Mouse (Mus musculus): ENCODE measurements around the gene Mbd4. TPM values are rescaled to one million over a fixed set of nuclear protein-coding genes. Genes with fewer than 3 reads are reported as not detected.

The Mbd4 gene
- total and polyA plus RNA-seq, 2 experiments from 2014 or later, result 5.2 to 5.8 TPM

GRCm38 (mm10) chr6:115896346-115896745 lies 43.2 kb upstream of the Mbd4 start:
- no peak overlapping the region for H3K27ac ChIP-seq (ENCODE audit: low read depth, low read length)
- H3K36me3 ChIP-seq (ENCODE audit: insufficient read depth, low read length), result peaks cover 29% of the 10 kb centered on the region; the same call in 1 of the 2 replicates
- no peak overlapping the region for H3K4me2 ChIP-seq (ENCODE audit: low read depth, low read length, poor library complexity, severe bottlenecking)
- no peak overlapping the region for H3K4me3 ChIP-seq (ENCODE audit: low read depth, low read length)
- ATAC-seq (ENCODE audit: low FRiP score) (no peak), DNase-seq (ENCODE audit: low spot score) (no peak)
- no peak overlapping the region for H3K9ac ChIP-seq (replicated peaks; ENCODE audit: low read length, poor library complexity, severe bottlenecking)
- no peak for TF ChIP-seq CTCF (IDR thresholded peaks at IDR 0.05)
- no peaks in the 10 kb centered on the region for H3K9me3 ChIP-seq (ENCODE audit: low read length)
- H3K4me1 ChIP-seq (ENCODE audit: insufficient read depth, low read length), result no peaks in the 10 kb centered on the region
- H3K27me3 ChIP-seq (ENCODE audit: insufficient read depth, low read length), result no peaks in the 10 kb centered on the region
- 59% methylated on average over 1 of the region's 1 CpGs for WGBS

DNA sequence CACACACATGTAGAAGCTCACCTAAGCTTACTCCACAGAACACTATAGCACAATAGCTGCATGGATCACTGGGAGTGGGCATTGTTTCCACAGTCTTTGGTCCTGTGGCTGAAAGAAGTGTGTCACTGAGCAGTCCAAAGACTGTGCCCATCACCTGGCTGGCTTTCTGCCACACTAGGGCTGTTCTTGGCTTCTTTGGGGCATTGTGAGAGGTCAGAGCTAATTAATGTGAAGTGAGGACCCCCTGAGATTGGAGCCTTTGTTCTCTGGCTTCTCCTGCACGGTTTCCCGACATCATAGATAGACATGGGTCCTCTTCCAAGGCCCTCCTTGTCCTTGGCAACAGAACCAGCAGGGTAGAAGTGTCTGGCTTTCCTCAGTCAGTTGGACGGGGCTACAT lies 39.2 kb upstream of the Mbd4 start:
- H3K4me2 ChIP-seq (ENCODE audit: low read depth, low read length, poor library complexity, severe bottlenecking), result no peak overlapping the region
- WGBS, result 68% methylated on average over 3 of the region's 3 CpGs
- no peak for ATAC-seq (ENCODE audit: low FRiP score)
- H3K4me3 ChIP-seq (ENCODE audit: low read depth, low read length), result no peak overlapping the region
- H3K27ac ChIP-seq (ENCODE audit: low read depth, low read length), result no peak overlapping the region
- H3K36me3 ChIP-seq (ENCODE audit: insufficient read depth, low read length), result peaks cover 30% of the 10 kb centered on the region
- no peaks in the 10 kb centered on the region for H3K4me1 ChIP-seq (ENCODE audit: insufficient read depth, low read length)
- no peak for DNase-seq (ENCODE audit: low spot score)
- no peak for TF ChIP-seq CTCF (IDR thresholded peaks at IDR 0.05)
- H3K9ac ChIP-seq (replicated peaks; ENCODE audit: low read length, poor library complexity, severe bottlenecking), result no peak overlapping the region
- H3K9me3 ChIP-seq (ENCODE audit: low read length), result no peaks in the 10 kb centered on the region
- H3K27me3 ChIP-seq (ENCODE audit: insufficient read depth, low read length), result no peaks in the 10 kb centered on the region

DNA sequence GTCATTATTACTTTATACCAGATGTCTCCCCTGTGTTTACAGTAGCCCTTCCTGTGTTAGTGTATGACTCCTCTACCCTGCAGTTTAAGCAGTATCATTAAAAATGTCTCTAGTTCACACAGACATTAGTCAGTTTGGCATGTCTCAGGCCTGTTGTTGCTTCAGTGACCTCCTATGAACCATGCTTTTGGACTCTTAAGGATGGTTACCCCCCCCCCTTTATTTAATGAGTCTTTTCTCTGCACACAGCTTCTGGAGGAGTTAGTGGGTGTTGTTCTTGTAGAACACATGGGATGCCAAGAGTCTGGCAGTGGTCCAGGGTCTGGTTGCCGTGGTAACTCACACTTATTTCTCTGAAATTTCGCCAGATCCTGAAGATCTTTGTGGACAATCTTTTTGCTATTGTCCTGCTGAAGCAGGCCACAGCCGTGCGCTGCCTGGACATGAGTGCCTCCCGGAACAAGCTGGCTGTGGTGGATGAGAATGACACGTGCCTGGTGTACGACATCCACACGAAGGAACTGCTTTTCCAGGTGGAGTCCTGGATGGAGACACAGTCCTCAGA lies 38.4 kb upstream of the Mbd4 start:
- TF ChIP-seq CTCF (IDR thresholded peaks at IDR 0.05), result no peak
- DNase-seq (ENCODE audit: low spot score) (peak; percentile 80), ATAC-seq (ENCODE audit: low FRiP score) (peak; percentile 52; the same call in 1 of the 2 replicates)
- WGBS, result 23% methylated on average over 8 of the region's 8 CpGs
- Histone ChIP-seq H3K27me3 (ENCODE audit: insufficient read depth, low read length) (no peaks in the 10 kb centered on the region), H3K4me1 (ENCODE audit: insufficient read depth, low read length) (no peaks in the 10 kb centered on the region), H3K9me3 (ENCODE audit: low read length) (no peaks in the 10 kb centered on the region), H3K36me3 (ENCODE audit: insufficient read depth, low read length) (peaks cover 33% of the 10 kb centered on the region), H3K27ac (ENCODE audit: low read depth, low read length) (no peak overlapping the region; the same call in 1 of the 2 replicates), H3K4me2 (ENCODE audit: low read depth, low read length, poor library complexity, severe bottlenecking) (no peak overlapping the region), H3K4me3 (ENCODE audit: low read depth, low read length) (no peak overlapping the region), H3K9ac (replicated peaks; ENCODE audit: low read length, poor library complexity, severe bottlenecking) (no peak overlapping the region)

GRCm38 (mm10) chr6:115891061-115891460 lies 37.9 kb upstream of the Mbd4 start:
- no peak for DNase-seq (ENCODE audit: low spot score)
- Histone ChIP-seq H3K36me3 (ENCODE audit: insufficient read depth, low read length) (peaks cover 30% of the 10 kb centered on the region), H3K27ac (ENCODE audit: low read depth, low read length) (no peak overlapping the region)

DNA sequence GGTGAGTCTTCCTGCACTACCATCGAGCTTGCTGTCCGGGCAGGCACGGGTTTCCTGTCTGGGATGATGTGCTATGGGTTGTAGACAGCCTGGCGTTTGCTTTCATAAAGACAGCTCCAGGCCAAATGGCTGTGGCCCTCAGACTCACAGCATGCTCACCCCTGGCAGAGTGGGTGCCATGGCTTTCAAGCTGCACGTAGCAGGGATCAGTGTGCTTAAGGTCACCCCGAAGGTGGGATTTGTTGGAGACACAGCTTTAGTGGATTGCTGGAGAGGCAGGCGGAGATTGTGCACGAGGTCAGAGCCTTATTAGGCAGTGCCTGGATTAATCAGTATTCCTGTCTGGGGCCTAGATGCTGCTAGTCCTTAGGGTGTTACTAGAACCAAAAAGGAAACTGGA lies 37.4 kb upstream of the Mbd4 start:
- H3K27me3 ChIP-seq (ENCODE audit: insufficient read depth, low read length), result no peaks in the 10 kb centered on the region
- TF ChIP-seq CTCF (IDR thresholded peaks at IDR 0.05), result no peak
- H3K9ac ChIP-seq (replicated peaks; ENCODE audit: low read length, poor library complexity, severe bottlenecking), result no peak overlapping the region
- H3K4me2 ChIP-seq (ENCODE audit: low read depth, low read length, poor library complexity, severe bottlenecking), result no peak overlapping the region
- H3K4me1 ChIP-seq (ENCODE audit: insufficient read depth, low read length), result no peaks in the 10 kb centered on the region
- no peaks in the 10 kb centered on the region for H3K9me3 ChIP-seq (ENCODE audit: low read length)
- H3K36me3 ChIP-seq (ENCODE audit: insufficient read depth, low read length), result peaks cover 30% of the 10 kb centered on the region
- WGBS, result 77% methylated on average over 8 of the region's 8 CpGs
- H3K27ac ChIP-seq (ENCODE audit: low read depth, low read length), result no peak overlapping the region; the same call in 1 of the 2 replicates
- no peak overlapping the region for H3K4me3 ChIP-seq (ENCODE audit: low read depth, low read length)
- no peak for DNase-seq (ENCODE audit: low spot score)
- 0 out of 2 replicates have a peak, but pooled peaks have one; percentile 41 for ATAC-seq (ENCODE audit: low FRiP score)

More at GRCm38 (mm10) chr6:115891061-115891460, 37.9 kb upstream of the Mbd4 start:
- Histone ChIP-seq H3K9ac (replicated peaks; ENCODE audit: low read length, poor library complexity, severe bottlenecking) (no peak overlapping the region), H3K4me3 (ENCODE audit: low read depth, low read length) (no peak overlapping the region), H3K27me3 (ENCODE audit: insufficient read depth, low read length) (no peaks in the 10 kb centered on the region), H3K4me2 (ENCODE audit: low read depth, low read length, poor library complexity, severe bottlenecking) (no peak overlapping the region), H3K4me1 (ENCODE audit: insufficient read depth, low read length) (no peaks in the 10 kb centered on the region), H3K9me3 (ENCODE audit: low read length) (no peaks in the 10 kb centered on the region)
- no peak for ATAC-seq (ENCODE audit: low FRiP score)
- no peak for TF ChIP-seq CTCF (IDR thresholded peaks at IDR 0.05)
- WGBS, result 59% methylated on average over 6 of the region's 6 CpGs

- DNase-seq (ENCODE audit: low spot score) (no peak), ATAC-seq (ENCODE audit: low FRiP score) (no peak)
- H3K27ac ChIP-seq (ENCODE audit: low read depth, low read length), result no peak overlapping the region
- H3K4me1 ChIP-seq (ENCODE audit: insufficient read depth, low read length), result no peaks in the 10 kb centered on the region
- no peak overlapping the region for H3K4me3 ChIP-seq (ENCODE audit: low read depth, low read length)
- H3K4me2 ChIP-seq (ENCODE audit: low read depth, low read length, poor library complexity, severe bottlenecking), result no peak overlapping the region
- no peak overlapping the region for H3K9ac ChIP-seq (replicated peaks; ENCODE audit: low read length, poor library complexity, severe bottlenecking)
- 94% methylated on average over 3 of the region's 3 CpGs for WGBS
- no peaks in the 10 kb centered on the region for H3K27me3 ChIP-seq (ENCODE audit: insufficient read depth, low read length)
- no peaks in the 10 kb centered on the region for H3K9me3 ChIP-seq (ENCODE audit: low read length)
- H3K36me3 ChIP-seq (ENCODE audit: insufficient read depth, low read length), result peaks cover 29% of the 10 kb centered on the region
- peak; percentile 65 for TF ChIP-seq CTCF (IDR thresholded peaks at IDR 0.05)
Measured at GRCm38 (mm10) chr6:115888296-115888695, 35.1 kb upstream of the Mbd4 start.
